Mouse (Mus musculus): ENCODE results near the gene Gm11985. TPM values are rescaled to one million over a fixed set of nuclear protein-coding genes. Genes with fewer than 3 reads are reported as not detected.

The Gm11985 gene
- polyA plus RNA-seq, 1 experiment from 2014 or later = not detected

DNA sequence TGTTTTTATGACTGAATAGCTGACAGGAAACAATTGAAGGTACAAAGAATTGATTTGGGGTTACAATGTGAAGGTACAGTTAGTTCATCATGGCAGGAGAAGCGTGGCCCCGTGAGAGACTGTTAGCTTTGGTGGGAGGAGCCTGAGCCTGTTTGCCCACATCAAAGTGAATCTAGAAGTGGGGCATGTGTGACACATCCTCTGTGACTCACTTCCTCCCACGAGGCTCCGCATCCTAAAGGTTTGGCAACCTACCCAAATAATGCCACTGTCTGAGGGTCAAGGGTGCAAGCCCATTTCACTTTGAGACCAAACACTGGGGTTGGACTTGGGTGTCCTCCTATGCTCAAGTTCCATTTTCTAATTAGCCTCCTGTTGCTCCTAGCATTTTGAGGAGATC lies 43.1 kb downstream of the Gm11985 start:
- H3K4me2 ChIP-seq (replicated peaks) = no peak overlapping the region
- ATAC-seq (ENCODE audit: low FRiP score) = no peak
- H3K9me3 ChIP-seq (replicated peaks) = no peaks in the 10 kb centered on the region
- 87% methylated on average over 4 of the region's 4 CpGs for WGBS
- no peak overlapping the region for H3K9ac ChIP-seq
- H3K27me3 ChIP-seq = no peaks in the 10 kb centered on the region
- 0 out of 2 replicates have a peak, but pooled peaks cover 3% of the 10 kb centered on the region for H3K4me1 ChIP-seq
- 0 out of 2 replicates have a peak, but pooled peaks cover 3% of the 10 kb centered on the region for H3K36me3 ChIP-seq
- no peak overlapping the region for H3K27ac ChIP-seq
- no peak overlapping the region for H3K4me3 ChIP-seq

DNA sequence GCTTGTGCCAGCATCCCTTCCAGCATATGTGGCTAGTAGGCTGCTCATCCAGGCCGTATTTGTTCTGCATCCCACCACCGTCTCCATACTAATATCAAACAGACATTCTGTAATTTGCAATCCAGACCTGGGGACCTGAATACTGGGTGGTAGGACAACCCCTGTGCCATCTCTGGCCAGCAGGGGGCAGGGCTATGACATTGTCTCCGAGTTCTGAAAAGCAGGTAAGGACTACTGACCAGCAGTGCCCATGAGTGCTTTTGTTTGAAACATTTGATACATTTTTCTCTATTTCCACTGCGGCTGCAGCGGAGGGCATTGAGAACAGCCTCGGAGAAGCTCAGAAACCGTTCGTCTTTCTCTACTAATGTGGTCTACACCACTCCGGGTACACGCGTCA lies 44.0 kb downstream of the Gm11985 start:
- H3K9me3 ChIP-seq (replicated peaks) = no peaks in the 10 kb centered on the region
- H3K4me1 ChIP-seq = 0 out of 2 replicates have a peak, but pooled peaks cover 2% of the 10 kb centered on the region
- WGBS = 85% methylated on average over 11 of the region's 11 CpGs
- ATAC-seq (ENCODE audit: low FRiP score) = no peak
- no peak overlapping the region for H3K27ac ChIP-seq
- H3K27me3 ChIP-seq = no peaks in the 10 kb centered on the region
- H3K9ac ChIP-seq = no peak overlapping the region
- no peak overlapping the region for H3K4me3 ChIP-seq
- no peak overlapping the region for H3K4me2 ChIP-seq (replicated peaks)
- 0 out of 2 replicates have a peak, but pooled peaks cover 5% of the 10 kb centered on the region for H3K36me3 ChIP-seq

DNA sequence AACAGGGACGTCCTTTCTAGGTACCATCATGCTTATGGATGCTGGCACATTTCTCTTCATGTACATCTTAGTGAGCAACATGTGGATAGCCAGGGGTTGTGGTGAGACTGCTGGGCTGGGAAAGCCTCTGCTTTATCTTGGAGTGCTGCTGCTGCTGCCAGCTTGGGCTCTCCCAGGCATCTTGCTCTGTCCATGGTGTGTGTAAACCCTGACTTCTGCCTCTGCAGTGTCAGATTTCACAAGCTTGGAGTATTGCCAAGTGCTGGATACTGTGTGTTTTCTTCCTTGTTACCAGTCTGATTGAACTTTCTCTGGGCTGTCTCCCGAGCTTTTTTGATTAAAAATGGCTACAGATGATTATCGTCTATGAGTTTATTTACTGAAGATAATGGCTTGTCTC lies 45.6 kb downstream of the Gm11985 start:
- ATAC-seq (ENCODE audit: low FRiP score) = no peak
- no peaks in the 10 kb centered on the region for H3K9me3 ChIP-seq (replicated peaks)
- no peak overlapping the region for H3K4me2 ChIP-seq (replicated peaks)
- H3K27me3 ChIP-seq = no peaks in the 10 kb centered on the region
- no peak overlapping the region for H3K4me3 ChIP-seq
- 57% methylated on average over 3 of the region's 3 CpGs for WGBS
- no peaks in the 10 kb centered on the region for H3K4me1 ChIP-seq
- no peak overlapping the region for H3K27ac ChIP-seq
- 0 out of 2 replicates have a peak, but pooled peaks cover 6% of the 10 kb centered on the region for H3K36me3 ChIP-seq
- H3K9ac ChIP-seq = no peak overlapping the region

DNA sequence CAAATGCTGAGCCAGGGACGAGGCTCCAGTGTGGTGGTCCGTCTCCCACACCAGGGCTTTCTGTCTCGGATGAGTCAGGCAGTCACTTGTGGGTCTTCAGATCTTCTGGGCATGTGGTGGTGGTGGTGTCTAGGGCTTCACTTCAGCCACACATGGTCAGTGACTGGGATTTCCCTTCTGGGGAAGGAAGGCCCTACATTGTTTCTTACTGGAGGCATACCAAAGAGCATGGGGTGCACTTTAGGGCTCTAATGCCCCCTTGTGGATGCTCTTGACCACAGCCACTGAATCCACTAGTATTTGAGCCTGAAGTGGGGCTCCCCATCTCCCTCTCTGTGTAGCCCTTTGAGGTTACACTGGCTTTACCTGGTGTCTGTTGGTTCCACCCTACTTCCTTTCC lies 47.9 kb downstream of the Gm11985 start:
- H3K27ac ChIP-seq = no peak overlapping the region
- 0 out of 2 replicates have a peak, but pooled peaks have one; percentile 33 for ATAC-seq (ENCODE audit: low FRiP score)
- H3K4me1 ChIP-seq = no peaks in the 10 kb centered on the region
- H3K4me3 ChIP-seq = no peak overlapping the region
- H3K9ac ChIP-seq = no peak overlapping the region
- H3K9me3 ChIP-seq (replicated peaks) = no peaks in the 10 kb centered on the region
- H3K4me2 ChIP-seq (replicated peaks) = no peak overlapping the region
- 87% methylated on average over 3 of the region's 3 CpGs for WGBS
- no peaks in the 10 kb centered on the region for H3K27me3 ChIP-seq
- 0 out of 2 replicates have a peak, but pooled peaks cover 6% of the 10 kb centered on the region for H3K36me3 ChIP-seq

- Histone ChIP-seq H3K27me3 (no peaks in the 10 kb centered on the region), H3K4me3 (no peak overlapping the region), H3K9ac (no peak overlapping the region), H3K4me2 (replicated peaks) (no peak overlapping the region), H3K9me3 (replicated peaks) (no peaks in the 10 kb centered on the region), H3K36me3 (0 out of 2 replicates have a peak, but pooled peaks cover 3% of the 10 kb centered on the region), H3K27ac (no peak overlapping the region), H3K4me1 (no peaks in the 10 kb centered on the region)
- ATAC-seq (ENCODE audit: low FRiP score) = no peak
- 91% methylated on average over 8 of the region's 8 CpGs for WGBS
Measured at GRCm38 (mm10) chr11:7138370-7138769, 50.0 kb downstream of the Gm11985 start.

GRCm38 (mm10) chr11:7136246-7136855 lies 52.0 kb downstream of the Gm11985 start:
- H3K27ac ChIP-seq = no peak overlapping the region
- no peak overlapping the region for H3K4me3 ChIP-seq
- H3K27me3 ChIP-seq = no peaks in the 10 kb centered on the region
- 98% methylated on average over 5 of the region's 5 CpGs for WGBS
- ATAC-seq (ENCODE audit: low FRiP score) = no peak
- H3K4me2 ChIP-seq (replicated peaks) = no peak overlapping the region
- no peaks in the 10 kb centered on the region for H3K9me3 ChIP-seq (replicated peaks)
- no peak overlapping the region for H3K9ac ChIP-seq
- H3K36me3 ChIP-seq = 0 out of 2 replicates have a peak, but pooled peaks cover 3% of the 10 kb centered on the region
- no peaks in the 10 kb centered on the region for H3K4me1 ChIP-seq

- no peaks in the 10 kb centered on the region for H3K9me3 ChIP-seq (replicated peaks)
- ATAC-seq (ENCODE audit: low FRiP score) = no peak
- H3K9ac ChIP-seq = no peak overlapping the region
- H3K4me2 ChIP-seq (replicated peaks) = no peak overlapping the region
- no peak overlapping the region for H3K27ac ChIP-seq
- H3K4me3 ChIP-seq = no peak overlapping the region
- H3K27me3 ChIP-seq = no peaks in the 10 kb centered on the region
- 0 out of 2 replicates have a peak, but pooled peaks cover 3% of the 10 kb centered on the region for H3K36me3 ChIP-seq
- WGBS = 90% methylated on average over 9 of the region's 9 CpGs
- no peaks in the 10 kb centered on the region for H3K4me1 ChIP-seq
Measured at GRCm38 (mm10) chr11:7135763-7136162, 52.6 kb downstream of the Gm11985 start.

DNA sequence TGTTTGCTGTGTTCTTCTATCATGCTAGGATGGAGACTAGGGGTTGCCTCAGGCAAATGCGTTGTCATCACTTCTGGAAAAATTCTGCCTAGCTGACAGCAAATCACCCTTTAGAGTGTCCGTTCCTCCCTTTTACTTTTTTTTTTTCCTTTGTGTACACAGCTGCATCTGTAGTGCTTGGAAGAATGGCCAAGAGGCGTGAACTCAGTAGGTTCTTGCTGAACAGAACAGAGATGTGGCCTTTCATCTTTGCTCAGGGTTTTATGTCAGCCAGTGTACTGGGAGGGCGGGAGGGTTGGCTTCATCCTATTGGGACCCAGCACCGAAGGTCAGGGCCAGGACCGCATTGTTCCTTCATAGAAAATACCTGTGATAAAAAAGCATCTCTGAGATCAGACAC lies 53.1 kb downstream of the Gm11985 start:
- no peak overlapping the region for H3K9ac ChIP-seq
- H3K27me3 ChIP-seq = no peaks in the 10 kb centered on the region
- no peak overlapping the region for H3K27ac ChIP-seq
- no peak for ATAC-seq (ENCODE audit: low FRiP score)
- H3K4me1 ChIP-seq = no peaks in the 10 kb centered on the region
- H3K4me2 ChIP-seq (replicated peaks) = no peak overlapping the region
- H3K36me3 ChIP-seq = 0 out of 2 replicates have a peak, but pooled peaks cover 3% of the 10 kb centered on the region
- WGBS = 60% methylated on average over 6 of the region's 6 CpGs
- H3K9me3 ChIP-seq (replicated peaks) = no peaks in the 10 kb centered on the region
- no peak overlapping the region for H3K4me3 ChIP-seq

DNA sequence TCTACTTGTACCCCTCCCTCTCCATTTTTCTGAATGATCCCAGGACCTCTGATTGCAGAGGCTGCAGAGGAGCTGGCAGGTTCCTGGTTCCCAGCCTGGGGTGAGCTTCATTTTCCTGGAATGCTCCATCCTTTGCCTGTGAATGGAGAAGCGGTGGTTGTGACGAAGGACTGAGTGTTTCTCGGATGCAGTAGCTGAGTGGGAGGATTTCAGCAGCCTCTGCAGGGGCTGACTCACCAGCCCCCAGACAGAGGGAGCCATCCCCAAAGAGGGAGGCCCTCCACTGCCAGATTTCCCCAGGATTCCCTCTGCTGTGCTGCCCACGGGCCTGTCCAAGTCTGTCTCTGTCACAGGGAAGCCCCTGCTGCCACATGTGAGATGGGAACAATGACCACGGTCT lies 54.0 kb downstream of the Gm11985 start:
- Histone ChIP-seq H3K27ac (no peak overlapping the region), H3K4me1 (no peaks in the 10 kb centered on the region), H3K27me3 (no peaks in the 10 kb centered on the region), H3K4me2 (replicated peaks) (no peak overlapping the region), H3K9me3 (replicated peaks) (no peaks in the 10 kb centered on the region), H3K4me3 (no peak overlapping the region), H3K9ac (no peak overlapping the region), H3K36me3 (0 out of 2 replicates have a peak, but pooled peaks cover under 1% of the 10 kb centered on the region)
- WGBS = 78% methylated on average over 5 of the region's 5 CpGs
- no peak for ATAC-seq (ENCODE audit: low FRiP score)

- Histone ChIP-seq H3K9ac (no peak overlapping the region), H3K4me1 (no peaks in the 10 kb centered on the region), H3K4me2 (replicated peaks) (no peak overlapping the region), H3K27ac (no peak overlapping the region), H3K4me3 (no peak overlapping the region), H3K36me3 (no peaks in the 10 kb centered on the region), H3K9me3 (replicated peaks) (no peaks in the 10 kb centered on the region), H3K27me3 (no peaks in the 10 kb centered on the region)
- no peak for ATAC-seq (ENCODE audit: low FRiP score)
- 87% methylated on average over 5 of the region's 5 CpGs for WGBS
Measured at GRCm38 (mm10) chr11:7133736-7134135, 54.6 kb downstream of the Gm11985 start.

Other genes with a start within 250 kb of the Gm11985 start
- gene Adcy1, start 125.1 kb downstream of the Gm11985 start, polyA plus RNA-seq (2016; fragmentation: Nextera tagmentation; extraction: Ambion mirVana) = 2.1 and 2.2 TPM in 2 replicates
- 0.18 and 0.50 TPM in 2 replicates for gene Igfbp1, start 9.2 kb upstream of the Gm11985 start, polyA plus RNA-seq (2016; fragmentation: Nextera tagmentation; extraction: Ambion mirVana)
- gene Igfbp3, start 25.4 kb upstream of the Gm11985 start, polyA plus RNA-seq (2016; fragmentation: Nextera tagmentation; extraction: Ambion mirVana) = 26.2 and 43.9 TPM in 2 replicates